Mouse (Mus musculus) monocyte, adult 2 months (primary cell): ENCODE results near the gene Car6.

Experiments
- DNase-seq, 2 experiments: peaks; one replicate each; pipeline ENCODE4 v3.0.0; 2022; ENCODE audit warnings: low spot score in 2 of 2, low read depth in 1 of 2

The Car6 gene

DNA sequence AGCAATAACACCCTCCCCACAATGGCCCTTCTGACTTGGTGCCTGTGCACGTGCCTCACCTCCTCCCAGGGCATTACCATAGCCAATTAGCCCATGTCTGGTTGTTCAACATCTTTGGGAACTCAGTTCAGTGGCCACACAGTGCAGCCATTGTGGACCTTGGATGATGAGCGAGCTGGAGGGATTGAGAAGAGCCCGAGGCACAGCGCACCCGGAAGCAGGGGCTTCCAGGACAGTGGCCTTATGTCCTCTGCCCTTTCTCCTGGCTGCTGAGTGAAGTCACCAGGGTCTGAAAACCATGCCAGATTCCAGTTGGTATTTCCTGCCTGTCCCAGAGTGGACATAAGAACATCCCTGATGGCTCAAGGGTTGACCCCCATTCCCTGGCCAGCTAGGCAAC lies at the start of gene Car6:
Gene Car6, minus strand, starts transcription at position 101 of the 400 bp plus-strand sequence.
- no peak for DNase-seq

DNA sequence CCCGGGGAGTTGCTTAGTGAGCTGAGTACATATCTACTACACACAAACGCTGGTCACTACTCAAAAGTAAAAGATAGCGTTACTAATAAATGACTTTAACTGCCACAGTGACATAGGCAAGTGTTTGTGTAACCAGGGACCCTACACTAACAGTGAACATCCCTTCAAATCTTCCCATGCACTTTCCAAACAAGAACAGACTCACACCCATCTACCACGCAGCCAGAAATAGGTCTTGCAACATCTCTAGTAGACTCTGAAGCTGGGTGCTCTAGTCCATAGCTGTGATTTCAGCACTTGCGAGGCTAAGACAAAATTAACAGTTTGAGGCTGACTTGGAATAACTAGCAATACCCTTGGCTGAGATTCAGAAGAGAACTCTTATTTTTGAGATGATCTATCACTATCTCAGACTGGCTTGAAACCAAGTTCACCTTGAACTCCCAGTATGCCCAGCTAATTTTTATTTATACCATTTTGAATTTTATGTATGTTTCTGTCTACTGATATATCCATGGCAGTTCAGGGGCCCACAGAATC lies 48.7 kb upstream of the Car6 start:
- DNase-seq: no peak

DNA sequence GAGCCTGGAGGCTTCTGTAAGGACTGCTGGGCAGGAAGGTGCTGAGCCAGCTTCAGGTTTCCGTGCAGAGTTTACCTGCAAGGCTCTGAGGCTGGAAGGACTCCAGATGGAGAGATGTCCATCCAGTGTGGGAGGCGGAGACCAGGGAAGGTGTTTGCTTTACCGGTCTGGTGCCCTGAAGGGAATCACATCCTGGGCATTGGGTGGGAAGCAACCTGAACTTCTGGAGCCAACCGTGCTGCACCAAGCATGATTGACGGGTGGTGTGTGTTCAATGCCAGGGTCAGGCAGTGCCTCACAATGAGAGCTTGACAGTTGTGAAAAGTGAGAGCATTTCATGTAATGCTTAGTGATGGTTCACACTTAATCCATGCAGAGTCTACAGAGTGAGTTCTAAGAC lies 47.8 kb upstream of the Car6 start:
- no peak for DNase-seq

DNA sequence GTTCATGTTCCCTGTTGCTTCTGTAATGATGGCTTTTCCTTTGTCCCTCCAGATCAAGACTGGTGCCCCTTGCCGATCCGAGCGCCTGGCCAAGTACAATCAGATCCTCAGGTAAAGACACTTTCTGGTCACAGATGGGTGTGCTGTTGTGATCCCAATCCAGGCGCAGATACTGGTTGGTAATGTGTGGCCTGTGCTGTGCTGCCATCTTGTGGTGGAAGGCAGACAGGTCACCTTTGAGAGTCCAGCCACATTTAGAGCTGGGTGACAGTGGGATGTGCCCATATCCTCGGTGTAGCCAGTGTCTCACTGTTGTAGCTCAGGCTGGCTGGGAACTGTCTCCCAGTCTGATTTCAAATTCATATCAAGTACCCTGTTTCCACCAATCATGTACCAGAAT lies 46.9 kb upstream of the Car6 start:
- DNase-seq: peak in 1 of 2 experiments; percentile 49

DNA sequence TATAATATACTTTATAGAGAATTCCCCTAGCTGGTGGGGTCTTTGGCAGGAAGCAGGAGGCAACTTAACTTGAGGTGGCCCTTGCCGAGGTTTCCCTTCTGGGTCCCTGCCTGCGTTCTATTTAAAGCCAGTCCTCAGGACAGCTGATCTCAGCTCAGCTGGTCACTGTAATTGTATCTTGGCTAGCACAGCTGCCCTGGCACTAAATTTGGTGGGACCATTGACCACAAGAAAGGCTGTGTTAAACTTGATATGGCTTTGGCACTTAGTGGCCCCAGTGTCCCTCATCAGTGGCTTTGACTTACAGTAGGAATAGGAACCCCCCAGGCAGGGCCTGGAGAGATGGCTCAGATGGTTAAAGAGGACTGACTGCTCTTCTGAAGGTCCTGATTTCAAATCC lies 44.7 kb upstream of the Car6 start:
- DNase-seq: no peak

DNA sequence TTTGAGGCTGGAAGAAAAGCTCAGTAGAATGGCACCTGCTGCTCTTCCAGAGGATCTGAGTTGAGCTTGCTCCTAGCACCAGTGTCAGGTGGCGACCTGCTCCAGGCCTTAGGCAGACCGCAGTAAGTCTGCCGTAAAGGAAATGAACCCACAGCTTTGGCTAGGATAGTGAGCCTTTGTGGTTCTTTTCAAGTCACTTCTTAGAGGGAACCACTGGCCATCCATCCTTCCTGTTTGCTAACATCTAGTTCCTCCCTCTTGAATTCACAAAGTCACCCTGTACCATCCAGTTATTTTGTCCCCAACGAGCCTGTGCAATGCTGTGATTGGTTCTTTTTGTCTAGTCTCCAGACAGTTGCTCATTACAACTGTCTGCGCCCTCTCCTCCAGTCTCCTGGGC lies 41.6 kb upstream of the Car6 start:
- no peak for DNase-seq

DNA sequence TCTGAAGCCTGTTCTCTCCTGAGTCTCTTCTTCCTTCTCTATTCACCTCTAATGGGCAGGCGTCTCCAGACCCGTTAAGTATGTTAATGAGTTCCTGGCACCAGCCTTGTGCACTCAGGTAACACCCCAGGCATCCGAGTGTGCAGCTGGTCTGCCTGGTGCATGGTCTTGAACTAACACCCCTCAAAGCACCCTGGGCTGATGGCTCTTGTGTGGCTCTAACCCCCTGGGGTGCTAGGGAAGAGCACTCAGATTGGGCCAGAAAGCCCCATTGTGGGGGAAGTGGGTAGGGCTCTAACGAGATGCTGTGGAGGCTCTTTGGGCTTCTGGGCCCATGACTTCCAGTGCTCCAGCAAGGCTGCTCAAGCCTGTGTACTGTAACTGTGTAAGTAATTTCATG lies 40.6 kb upstream of the Car6 start:
- no peak for DNase-seq

DNA sequence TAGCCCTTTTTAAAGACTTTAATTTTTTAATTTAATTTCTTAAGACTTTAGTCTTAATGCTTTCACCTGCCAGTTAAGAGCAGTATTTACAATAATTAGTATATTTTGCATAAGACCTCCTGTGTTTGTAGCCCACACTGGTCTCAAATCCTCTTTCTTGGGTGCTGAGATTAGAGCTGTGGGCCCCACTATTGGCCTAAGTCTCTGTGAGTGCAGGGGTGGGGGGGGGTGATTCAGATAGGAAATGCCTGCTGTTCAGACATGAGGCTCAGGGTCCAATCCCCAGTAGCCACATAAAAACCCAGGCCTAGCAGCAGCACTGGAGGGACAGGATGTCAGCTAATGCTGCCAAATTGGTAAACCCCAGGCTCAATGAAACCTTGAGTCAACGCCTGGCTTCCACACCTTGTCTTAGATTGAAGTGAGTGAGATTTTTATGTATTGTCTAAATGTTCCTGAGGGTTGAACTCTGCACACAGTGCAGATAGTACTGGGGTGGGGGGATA lies 39.3 kb upstream of the Car6 start:
- DNase-seq: no peak

DNA sequence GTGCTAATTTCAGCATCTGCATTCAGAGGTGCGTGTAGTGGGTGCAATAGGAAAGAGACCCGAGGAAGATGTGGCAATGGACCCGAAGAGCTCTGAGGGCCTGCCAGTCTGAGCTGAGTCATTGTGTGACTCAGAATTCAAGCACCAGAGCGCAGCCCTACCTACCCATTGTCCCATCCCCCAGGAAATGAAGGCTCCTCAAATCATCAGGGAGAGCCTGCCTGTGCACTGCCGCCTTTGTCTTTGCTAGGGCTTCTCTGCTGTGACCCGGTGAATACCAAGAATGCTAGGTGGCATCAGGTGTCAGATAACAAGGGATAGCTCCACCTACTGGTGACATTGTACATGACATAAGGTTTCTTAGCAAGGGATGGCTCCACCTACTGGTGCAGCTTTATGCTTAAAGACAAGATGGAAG lies 38.8 kb upstream of the Car6 start:
- peak in 1 of 2 experiments; percentile 71 for DNase-seq

DNA sequence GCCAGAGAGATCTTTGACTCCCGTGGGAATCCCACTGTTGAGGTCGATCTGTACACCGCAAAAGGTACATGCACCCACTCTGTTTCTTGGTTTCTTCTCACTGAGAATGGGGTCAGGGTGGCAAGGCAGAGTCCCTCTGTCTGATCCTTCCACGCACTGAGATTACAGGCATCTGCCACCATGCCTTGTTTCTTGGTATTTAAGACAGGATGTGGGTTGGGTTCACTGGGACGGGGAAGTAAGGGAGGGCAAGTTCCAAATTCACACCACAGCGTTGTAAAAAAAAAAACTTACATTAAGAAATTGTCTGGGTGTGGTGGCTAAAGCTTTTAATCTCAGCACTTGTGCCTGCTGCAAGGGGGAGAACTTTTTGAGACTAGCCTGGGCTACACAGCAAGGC lies 38.4 kb upstream of the Car6 start:
- DNase-seq: no peak

DNA sequence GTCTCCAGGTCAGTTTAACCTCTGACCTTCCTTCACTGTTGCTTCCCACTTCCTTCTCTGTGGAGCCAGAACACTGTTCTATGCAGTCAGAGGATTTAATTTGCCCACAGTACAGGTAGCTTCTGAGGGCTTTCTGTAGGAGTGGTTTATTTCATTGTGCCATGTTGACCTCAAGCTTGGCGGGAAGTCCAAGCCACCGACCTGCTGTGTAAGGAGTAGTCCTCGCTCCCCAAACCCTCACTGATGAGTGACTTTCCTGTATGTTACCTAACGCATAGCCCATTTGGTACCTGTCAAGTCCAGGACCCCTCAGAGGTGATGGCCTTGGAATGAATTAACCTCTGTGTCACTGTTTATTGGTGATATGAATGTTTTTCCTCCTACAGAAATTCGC lies 38.0 kb upstream of the Car6 start:
- no peak for DNase-seq

DNA sequence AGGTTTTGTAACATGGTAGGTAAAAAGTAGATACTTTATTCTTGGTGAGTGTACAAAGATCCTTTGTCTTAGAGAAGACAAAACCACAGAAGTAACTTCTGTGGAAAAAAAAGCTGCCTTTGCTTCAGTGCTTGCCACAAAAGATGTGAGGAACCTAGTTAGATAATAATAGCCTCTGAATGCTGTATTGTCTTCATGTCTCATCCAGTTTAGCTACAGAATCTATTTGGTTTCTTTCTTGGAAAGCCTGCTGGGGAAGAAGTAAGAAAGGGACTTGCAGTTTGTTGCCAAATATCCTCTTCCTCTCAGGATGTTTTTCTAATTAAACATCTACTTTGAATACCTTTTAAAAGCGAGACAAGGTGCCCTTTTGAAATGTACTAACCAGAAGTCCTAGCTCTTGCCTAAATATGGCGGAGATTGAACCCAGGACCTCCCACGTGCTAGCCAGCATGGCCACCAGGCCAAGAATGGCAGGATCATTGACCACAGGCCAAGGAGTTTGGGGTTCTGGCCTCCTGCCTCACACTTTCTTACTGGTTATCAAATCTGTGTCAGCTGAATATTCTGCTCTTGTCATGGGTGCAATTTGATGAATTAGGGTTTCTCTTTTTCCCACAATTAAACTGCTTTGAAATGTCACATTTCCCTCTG lies 37.4 kb upstream of the Car6 start:
- DNase-seq: no peak

DNA sequence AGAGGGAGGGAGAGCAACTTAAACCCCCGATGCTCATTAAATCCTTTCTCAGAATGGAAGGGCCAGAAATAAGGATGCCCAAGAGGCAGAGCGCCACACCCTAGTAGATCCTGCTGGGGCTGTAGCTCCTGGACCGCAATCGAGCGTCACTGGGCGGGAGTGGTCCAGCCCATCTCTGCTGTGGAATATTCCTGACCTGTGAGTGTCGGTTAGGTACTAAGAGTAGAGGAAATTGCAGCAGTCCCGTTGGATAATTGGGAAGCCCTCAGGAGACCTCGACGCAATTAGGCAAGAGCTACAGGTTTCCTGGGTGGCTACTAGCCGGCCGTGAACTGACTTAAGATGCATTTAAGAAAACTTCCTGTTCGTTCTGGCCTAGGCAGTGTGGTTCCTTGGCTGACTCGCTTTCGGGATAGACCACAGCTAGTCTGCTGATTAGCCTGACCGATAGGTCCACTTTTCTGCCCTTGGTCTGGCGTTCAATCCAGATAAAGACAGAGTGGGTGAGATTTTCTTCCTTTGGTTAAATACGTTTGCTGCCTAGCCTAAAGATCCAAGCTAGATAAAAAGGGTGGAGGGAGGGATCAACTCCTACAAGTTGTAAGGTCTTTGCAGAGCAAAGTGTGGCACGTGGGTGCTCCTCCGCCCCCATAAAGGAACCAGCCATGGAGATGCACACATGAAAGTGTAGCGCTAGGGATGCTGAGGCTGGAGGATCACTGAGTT lies 36.7 kb upstream of the Car6 start:
- no peak for DNase-seq

DNA sequence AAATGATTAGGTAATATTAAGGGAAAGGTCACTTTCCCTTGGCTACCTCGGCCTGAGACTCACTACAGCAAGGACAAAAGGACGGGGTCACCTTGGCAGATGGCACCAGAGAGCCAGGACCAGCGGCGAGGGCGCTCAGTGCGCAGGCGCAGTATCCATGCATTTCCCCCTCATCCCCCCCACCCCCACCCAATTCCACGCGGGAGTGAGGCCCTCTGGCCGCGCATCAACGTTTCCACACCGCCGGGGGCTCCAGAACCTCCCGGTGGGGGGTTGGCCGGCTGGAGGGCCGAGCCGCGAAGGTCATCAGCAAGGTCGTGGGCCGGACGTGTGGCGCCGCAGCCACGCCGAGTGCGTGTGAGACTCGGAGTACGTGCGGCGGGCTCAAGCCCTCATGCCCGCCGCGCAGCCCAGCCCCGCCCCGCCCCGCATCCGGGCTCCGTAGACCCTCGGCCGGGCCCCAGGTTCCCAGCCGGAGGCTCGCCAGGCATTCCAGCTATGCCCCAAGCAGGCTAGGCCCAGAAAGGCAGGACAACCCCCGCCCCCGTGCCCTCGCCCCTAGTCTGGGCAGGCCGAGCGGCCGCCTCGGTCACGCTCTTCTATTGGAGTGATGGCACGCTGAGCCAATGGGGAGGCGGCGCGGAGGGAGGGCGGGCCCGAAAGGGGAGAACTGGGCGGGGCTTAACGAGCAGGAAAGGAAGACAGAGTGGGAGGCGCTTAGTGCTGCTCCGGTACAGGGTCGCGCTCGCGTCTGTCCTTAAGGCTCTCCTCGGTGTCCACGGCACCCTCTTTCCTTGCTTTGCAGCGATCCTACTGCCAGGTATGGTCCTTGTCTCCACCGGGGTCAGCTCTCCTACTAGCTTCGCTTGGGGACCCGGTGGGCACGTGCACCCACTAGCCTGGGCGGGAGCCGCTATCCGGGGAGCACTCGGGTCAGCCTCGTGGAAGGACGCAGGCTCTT lies 35.7 kb upstream of the Car6 start, which contains the start of gene Eno1:
Gene Eno1, plus strand, starts transcription at position 201 of the 961 bp plus-strand sequence.
- DNase-seq: peak; percentile 65 to 88

DNA sequence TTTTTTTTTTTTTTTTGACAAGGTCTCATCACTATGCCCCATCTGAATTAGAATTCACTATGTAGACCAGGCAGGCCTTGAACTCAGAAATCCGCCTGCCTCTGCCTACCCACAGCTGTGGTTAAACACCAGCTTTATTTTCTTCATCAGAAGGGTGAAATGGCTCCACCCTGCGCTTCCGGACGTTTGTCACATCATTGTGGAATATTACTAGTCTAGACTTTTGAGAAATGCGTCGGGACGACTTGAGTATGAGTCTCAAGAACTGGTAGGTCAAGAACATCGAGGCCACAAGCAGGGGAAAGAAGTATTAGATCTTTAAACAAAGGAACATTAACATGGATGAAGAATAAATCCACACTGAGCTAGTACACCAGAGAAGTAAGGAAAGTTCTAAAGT lies 34.9 kb upstream of the Car6 start:
- no peak for DNase-seq

DNA sequence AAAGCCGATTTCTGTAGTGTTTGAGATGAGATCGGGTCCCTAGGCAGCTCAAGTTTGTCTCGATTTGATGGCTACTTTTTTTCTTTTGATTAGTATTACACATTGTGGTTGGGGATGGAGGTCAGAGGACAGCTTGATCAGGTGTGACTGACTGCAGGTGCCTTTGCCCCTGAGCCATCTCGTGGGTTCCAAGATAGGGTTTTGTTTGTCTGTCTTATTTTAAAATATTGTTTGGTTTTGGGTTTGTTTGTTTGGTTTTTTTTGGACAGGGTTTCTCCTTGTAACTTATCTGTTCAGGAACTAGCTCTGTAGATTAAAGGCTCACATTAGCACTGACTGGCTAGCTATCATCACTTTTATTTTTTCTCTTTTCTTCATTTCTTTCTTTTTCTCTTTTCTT lies 34.5 kb upstream of the Car6 start:
- DNase-seq: no peak

DNA sequence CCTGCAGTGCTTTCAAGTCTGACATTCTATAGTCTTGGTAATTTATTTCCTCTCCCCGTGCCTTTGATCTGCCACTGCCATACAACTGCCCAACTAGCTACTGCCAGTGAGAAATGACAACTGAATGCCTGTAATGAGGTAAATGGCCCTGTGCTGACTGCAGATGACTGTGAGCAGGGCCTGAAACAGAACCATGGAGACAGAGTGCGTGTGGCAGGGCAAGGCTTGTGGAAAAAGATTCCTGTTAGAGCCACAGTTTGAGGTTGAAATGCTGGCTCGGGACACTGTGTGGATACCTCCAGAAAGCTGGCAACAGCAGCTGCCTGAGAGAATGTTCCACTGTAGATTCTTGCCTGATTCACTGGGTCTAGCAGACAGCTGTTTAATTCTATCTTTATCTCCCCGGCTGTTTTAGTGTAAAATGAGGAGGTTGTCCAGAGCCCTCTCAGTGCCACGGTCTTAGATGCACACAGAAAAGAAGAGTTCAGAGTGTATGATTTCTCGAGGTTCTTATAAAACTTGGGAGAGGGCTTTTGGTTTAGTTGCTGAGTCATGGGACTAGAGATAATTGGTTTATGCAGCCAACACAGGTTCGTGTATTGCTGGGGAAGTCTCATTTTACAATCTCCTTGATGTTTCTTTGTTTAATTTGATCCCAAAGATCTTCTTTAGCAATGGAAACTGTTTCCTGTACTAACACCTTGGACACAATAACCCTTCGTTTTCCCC lies 33.6 kb upstream of the Car6 start:
- DNase-seq: no peak

DNA sequence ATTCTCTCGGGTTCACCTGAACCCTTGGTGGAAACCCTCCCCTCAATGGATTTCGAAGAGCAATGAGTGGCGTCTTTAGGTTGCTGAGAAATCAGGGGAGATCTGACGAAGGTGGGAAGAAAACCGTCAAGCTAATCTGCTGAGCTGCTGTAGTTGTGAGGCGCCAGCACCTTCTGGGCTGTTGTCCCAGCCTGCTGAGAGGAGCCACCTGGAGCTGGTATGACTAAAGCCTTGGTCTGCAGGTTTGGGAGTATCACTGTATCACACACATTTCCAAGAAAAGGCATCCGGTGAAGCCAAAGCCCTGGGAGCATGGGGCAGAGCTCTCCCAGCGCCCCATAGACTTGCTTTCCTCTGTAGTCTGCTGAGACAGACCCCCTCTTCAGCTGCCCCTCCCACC lies 30.7 kb upstream of the Car6 start:
- DNase-seq: no peak

DNA sequence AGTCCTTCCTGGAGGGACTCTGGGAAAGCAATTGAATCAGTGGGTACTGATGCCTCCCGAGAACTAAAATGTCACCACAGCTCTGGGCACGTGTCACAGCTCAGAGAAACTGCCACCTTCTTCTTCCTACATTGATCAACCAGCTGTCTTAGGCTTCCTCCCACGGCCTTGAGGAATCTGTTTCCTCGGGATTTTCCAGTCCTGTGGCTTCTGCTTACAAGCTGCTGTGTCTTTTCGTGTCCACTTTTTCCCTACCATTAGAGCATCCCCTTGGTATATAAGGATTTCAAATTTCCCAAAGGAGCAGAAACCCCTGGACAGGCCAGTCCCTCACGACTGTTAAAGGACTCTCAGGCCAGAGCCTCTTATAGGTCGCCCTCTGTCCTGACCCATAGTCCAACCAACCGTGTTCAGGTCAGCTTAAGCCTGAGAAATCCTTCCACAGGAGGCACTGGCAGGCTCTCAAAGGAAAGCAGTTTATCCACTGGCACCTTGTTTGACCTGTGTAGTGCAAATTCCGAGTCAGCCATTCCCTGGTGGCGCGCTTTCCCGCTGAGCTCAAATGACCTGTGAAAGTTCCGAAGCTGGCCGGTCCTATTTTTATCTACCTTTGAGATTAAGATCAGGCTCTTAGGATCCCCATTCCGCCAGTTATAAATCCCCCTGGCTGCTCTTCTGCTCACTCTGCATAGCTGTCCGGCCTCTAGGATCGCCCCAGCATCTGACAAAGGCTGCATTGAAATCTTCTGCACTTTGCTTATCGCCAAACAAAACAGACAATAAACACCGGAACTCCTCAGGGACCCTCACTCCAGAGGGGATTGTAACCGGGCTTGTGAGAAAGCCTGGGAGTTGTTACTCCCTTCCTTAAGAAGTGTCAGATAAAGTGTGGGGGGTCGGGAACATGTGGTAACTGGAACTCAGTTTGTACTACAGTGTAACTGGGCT lies 29.6 kb upstream of the Car6 start:
- DNase-seq: no peak
